Mouse (Mus musculus): ENCODE measurements at regions not wholly inside any gene's neighbourhood (a gene's known extent, or its start where the extent isn't known, plus 50 kb on each side); places are given as distances from the start of the nearest gene placed in this dataset.

DNA sequence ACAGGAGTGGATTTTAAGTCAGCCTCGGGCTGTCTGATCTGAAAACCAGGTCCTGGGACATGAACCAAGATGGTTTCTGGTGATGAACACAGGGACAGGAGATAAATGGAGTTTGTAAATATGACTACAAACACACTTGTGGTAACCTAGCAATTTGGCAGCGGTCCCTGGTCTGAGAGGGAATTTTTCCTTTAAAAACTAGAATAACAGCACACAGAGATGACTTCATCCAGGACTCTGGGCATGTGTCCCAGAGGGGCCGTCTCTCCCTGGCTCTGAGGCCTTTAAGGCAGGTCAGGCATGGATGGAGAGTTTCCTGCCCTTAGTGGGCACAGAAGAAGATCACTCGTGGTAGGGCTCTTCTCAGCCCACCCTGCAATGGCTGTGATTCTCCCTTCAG lies 192.0 kb upstream of the Unc93a2 start:
- Histone ChIP-seq H3K4me3 (no peak overlapping the region), H3K27ac (replicated peaks) (no peak overlapping the region), H3K36me3 (replicated peaks) (no peaks in the 10 kb centered on the region), H3K4me1 (no peaks in the 10 kb centered on the region), H3K27me3 (replicated peaks; ENCODE audit: low read depth, poor library complexity, severe bottlenecking) (no peaks in the 10 kb centered on the region), H3K9me3 (no peaks in the 10 kb centered on the region)
- DNase-seq (ENCODE audit: low spot score) = no peak
- WGBS = 87% methylated on average over 4 of the region's 4 CpGs

DNA sequence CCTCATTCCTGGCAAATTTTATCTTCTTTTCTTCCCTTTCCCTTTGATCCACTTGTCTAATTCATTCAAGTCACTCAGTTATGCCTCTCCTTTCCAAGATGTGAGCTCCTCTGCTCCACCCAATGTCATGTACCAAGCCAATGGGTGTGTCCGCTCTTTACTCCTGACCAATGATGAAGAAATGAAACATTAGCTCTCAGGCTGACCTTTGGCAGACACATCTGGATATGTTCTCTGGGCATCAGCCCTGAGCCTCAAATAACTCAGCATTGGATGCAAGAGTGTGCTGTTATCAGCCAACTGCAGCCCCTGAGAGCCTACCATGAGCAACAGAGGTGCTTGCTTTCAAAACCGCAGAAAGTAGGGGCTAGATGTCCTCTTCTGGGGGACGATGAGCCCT lies 186.2 kb upstream of the Unc93a2 start:
- no peak for DNase-seq (ENCODE audit: low spot score)
- 90% methylated on average over 3 of the region's 3 CpGs for WGBS
- no peak overlapping the region for H3K27ac ChIP-seq (replicated peaks)
- no peaks in the 10 kb centered on the region for H3K36me3 ChIP-seq (replicated peaks)
- H3K4me1 ChIP-seq = peaks cover 4% of the 10 kb centered on the region; the same call in 1 of the 2 replicates
- H3K27me3 ChIP-seq (replicated peaks; ENCODE audit: low read depth, poor library complexity, severe bottlenecking) = no peaks in the 10 kb centered on the region
- H3K4me3 ChIP-seq = no peak overlapping the region
- H3K9me3 ChIP-seq = no peaks in the 10 kb centered on the region

DNA sequence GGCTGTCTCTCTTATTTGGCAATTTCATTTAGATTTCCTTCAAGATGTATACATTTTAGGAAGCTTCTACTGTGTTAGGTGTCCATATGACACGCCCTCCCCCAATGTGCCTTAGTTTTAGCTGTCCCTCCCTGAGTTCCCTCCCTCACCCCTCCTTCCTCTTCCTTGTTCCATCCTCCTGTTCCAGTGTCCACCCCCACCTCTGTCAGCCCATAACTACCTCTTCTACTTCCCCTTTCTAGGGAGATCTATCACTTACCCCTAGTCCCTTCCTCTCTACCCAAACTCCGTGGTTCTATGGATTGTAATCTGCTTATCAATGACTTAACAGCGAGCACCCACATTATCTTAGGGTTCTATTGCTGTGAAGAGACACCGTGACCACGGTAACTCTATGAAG lies 183.2 kb upstream of the Unc93a2 start:
- Histone ChIP-seq H3K9me3 (no peaks in the 10 kb centered on the region), H3K27ac (replicated peaks) (no peak overlapping the region), H3K36me3 (replicated peaks) (no peaks in the 10 kb centered on the region), H3K4me3 (no peak overlapping the region), H3K27me3 (replicated peaks; ENCODE audit: low read depth, poor library complexity, severe bottlenecking) (no peaks in the 10 kb centered on the region), H3K4me1 (peaks cover 4% of the 10 kb centered on the region; the same call in 1 of the 2 replicates)
- no peak for DNase-seq (ENCODE audit: low spot score)
- 87% methylated on average over 5 of the region's 5 CpGs for WGBS

DNA sequence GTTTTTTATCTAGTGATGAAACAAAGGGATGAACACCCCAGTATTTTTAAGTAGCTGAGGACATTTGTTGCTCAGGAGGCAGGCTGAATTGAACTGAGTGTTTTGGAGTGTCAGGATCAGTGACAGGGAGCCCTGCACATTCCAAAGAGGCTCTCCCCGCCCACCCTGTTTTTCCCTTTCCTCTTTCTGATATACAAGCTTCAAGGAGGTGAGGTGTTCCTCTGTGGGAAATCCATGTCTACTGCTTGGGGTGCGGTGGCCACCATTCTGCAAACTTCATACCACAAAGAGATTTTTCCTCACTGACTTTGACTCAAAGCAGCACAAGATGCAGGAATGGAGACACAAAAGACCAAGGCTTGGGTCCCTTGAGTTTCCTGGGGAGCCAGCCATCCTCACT lies 180.5 kb upstream of the Unc93a2 start:
- Histone ChIP-seq H3K9me3 (no peaks in the 10 kb centered on the region), H3K27me3 (replicated peaks; ENCODE audit: low read depth, poor library complexity, severe bottlenecking) (no peaks in the 10 kb centered on the region), H3K4me3 (no peak overlapping the region), H3K27ac (replicated peaks) (no peak overlapping the region), H3K4me1 (no peaks in the 10 kb centered on the region), H3K36me3 (replicated peaks) (no peaks in the 10 kb centered on the region)
- no peak for DNase-seq (ENCODE audit: low spot score)
- WGBS = 73% methylated on average over 2 of the region's 2 CpGs

DNA sequence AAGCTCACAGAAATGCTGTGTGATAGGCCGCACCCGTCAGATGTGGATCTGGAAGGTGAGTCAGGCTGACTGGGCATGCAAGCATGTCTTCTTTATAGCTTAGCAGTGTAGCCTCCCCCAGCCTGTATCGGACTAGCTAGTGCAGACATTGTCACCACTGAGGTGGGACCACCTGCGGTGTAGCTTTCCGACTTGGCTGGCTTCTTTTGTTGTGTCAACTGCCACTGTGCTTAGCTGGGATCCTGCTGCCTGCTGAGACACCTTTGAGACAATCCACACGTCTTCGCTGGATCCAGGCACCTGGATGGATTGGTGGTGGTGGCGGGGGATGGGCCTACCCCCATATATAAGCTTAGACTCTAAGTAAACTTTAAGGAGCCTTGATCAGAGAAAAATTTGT lies 177.7 kb upstream of the Unc93a2 start:
- no peaks in the 10 kb centered on the region for H3K27me3 ChIP-seq (replicated peaks; ENCODE audit: low read depth, poor library complexity, severe bottlenecking)
- H3K27ac ChIP-seq (replicated peaks) = no peak overlapping the region
- no peak overlapping the region for H3K4me3 ChIP-seq
- H3K36me3 ChIP-seq (replicated peaks) = no peaks in the 10 kb centered on the region
- no peak for DNase-seq (ENCODE audit: low spot score)
- 27% methylated on average over 8 of the region's 8 CpGs for WGBS
- no peaks in the 10 kb centered on the region for H3K4me1 ChIP-seq
- no peaks in the 10 kb centered on the region for H3K9me3 ChIP-seq

DNA sequence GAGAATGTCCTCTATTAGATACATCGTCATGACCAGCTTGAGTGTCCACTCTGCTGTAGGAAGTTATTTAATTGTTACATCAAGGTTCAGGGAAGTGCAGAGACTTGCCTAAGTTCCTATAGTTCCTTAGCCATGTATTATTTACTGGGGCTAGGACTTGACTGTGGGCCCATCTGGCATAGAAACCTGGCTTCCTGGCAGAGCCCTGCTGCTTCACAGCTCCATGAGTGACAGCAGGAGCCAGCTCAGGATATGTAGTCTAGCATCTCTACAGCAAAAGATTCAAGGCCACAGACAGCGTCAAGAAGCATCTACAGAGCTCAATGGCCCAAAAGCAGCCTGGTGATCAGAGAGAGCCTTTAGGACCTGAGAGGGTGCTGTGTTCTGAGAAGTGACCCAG lies 163.2 kb upstream of the Unc93a2 start:
- no peaks in the 10 kb centered on the region for H3K4me1 ChIP-seq
- WGBS = 97% methylated on average over 2 of the region's 2 CpGs
- DNase-seq (ENCODE audit: low spot score) = no peak
- no peaks in the 10 kb centered on the region for H3K27me3 ChIP-seq (replicated peaks; ENCODE audit: low read depth, poor library complexity, severe bottlenecking)
- no peak overlapping the region for H3K27ac ChIP-seq (replicated peaks)
- H3K4me3 ChIP-seq = no peak overlapping the region
- H3K36me3 ChIP-seq (replicated peaks) = no peaks in the 10 kb centered on the region
- H3K9me3 ChIP-seq = no peaks in the 10 kb centered on the region

DNA sequence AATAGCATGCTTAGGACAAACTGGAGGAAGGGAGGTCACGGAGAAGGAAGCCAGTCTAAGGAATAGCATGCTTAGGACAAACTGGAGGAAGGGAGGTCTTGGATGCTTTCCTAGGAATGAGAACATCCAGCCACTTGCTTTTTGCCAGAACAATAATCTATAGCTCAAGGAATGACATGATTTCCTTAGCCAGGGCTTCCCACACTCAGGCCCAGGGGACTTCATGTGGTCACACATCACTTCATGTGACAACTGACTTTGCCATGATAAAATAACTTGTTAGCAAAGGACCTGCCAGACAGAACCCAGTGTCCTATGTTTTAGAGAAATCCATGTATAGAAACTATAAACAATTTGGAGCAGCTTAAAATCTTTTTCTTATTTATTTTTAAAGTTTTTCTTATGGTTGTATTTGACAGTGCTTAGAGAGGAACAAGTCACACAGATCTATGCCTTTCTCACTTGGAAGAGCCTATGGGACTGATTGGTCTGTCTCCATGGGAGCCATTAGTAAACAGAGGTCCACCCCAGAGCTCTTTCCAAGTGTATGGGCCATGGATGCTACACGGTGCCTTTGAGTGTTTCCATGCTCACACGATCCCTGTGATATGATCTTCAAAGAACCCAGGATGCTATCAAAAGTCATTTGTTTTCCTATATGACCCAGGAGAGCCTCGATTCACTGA lies 153.3 kb upstream of the Unc93a2 start:
- no peak for DNase-seq (ENCODE audit: low spot score)
- Histone ChIP-seq H3K27ac (replicated peaks) (no peak overlapping the region), H3K27me3 (replicated peaks; ENCODE audit: low read depth, poor library complexity, severe bottlenecking) (no peaks in the 10 kb centered on the region), H3K4me1 (peaks cover 10% of the 10 kb centered on the region), H3K9me3 (peaks cover 2% of the 10 kb centered on the region; the same call in 1 of the 2 replicates), H3K36me3 (replicated peaks) (no peaks in the 10 kb centered on the region), H3K4me3 (no peak overlapping the region)
- 82% methylated on average over 4 of the region's 4 CpGs for WGBS

DNA sequence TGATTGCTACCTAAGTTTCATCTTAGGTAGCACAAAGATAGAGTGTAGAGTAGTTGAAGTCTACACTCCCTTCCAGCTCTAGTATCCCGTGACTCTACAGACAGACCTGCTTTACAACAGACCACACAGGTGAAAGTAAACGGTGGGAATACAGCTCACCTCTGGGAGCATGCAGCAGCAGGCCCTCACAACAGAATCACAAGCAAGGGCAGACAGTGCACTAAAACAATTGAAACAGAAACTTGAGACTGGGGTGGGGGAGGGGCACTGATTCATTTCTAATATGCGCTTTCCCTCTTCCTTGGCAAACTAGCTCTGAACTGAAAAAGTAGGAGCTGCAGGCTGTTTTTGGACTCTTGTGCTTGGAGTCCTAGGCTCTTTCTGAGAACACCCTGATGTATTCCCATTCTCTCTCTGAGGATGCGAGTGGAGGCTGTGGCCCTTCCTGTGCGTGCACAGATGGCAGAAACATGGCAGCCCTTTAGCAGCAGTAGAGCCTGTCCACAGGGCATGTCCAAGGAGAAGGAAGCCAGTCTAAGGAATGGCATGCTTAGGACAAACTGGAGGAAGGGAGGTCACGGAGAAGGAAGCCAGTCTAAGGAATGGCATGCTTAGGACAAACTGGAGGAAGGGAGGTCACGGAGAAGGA lies 152.5 kb upstream of the Unc93a2 start:
- H3K9me3 ChIP-seq = peaks cover 2% of the 10 kb centered on the region; the same call in 1 of the 2 replicates
- no peaks in the 10 kb centered on the region for H3K27me3 ChIP-seq (replicated peaks; ENCODE audit: low read depth, poor library complexity, severe bottlenecking)
- DNase-seq (ENCODE audit: low spot score) = peak; percentile 55
- H3K4me3 ChIP-seq = no peak overlapping the region
- peaks cover 10% of the 10 kb centered on the region for H3K4me1 ChIP-seq
- 66% methylated on average over 7 of the region's 7 CpGs for WGBS
- peak overlapping the region; percentile 67 for H3K27ac ChIP-seq (replicated peaks)
- H3K36me3 ChIP-seq (replicated peaks) = no peaks in the 10 kb centered on the region

DNA sequence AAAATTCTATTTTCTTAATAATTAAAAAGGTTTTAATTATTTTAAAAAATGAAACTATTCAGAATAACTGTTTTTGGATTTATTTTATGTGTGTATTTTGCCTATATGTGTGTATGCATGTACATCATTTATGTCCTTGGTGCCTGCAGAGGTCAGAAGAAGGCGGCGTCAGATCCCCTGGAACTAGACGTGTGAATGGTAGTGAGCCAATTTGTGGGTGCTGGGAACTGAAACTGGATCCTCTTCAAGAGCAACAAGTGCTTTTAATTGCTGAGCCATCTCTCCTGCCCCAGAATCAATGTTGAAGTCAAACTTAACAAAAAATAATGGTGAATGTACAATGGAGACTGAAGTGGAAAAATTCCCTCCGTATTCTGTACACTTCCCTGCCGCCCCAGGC lies 151.9 kb upstream of the Unc93a2 start:
- DNase-seq (ENCODE audit: low spot score) = no peak
- Histone ChIP-seq H3K27ac (replicated peaks) (no peak overlapping the region), H3K36me3 (replicated peaks) (no peaks in the 10 kb centered on the region), H3K4me1 (peaks cover 10% of the 10 kb centered on the region), H3K4me3 (no peak overlapping the region), H3K27me3 (replicated peaks; ENCODE audit: low read depth, poor library complexity, severe bottlenecking) (no peaks in the 10 kb centered on the region), H3K9me3 (peaks cover 2% of the 10 kb centered on the region; the same call in 1 of the 2 replicates)
- WGBS = 85% methylated on average over 5 of the region's 5 CpGs

DNA sequence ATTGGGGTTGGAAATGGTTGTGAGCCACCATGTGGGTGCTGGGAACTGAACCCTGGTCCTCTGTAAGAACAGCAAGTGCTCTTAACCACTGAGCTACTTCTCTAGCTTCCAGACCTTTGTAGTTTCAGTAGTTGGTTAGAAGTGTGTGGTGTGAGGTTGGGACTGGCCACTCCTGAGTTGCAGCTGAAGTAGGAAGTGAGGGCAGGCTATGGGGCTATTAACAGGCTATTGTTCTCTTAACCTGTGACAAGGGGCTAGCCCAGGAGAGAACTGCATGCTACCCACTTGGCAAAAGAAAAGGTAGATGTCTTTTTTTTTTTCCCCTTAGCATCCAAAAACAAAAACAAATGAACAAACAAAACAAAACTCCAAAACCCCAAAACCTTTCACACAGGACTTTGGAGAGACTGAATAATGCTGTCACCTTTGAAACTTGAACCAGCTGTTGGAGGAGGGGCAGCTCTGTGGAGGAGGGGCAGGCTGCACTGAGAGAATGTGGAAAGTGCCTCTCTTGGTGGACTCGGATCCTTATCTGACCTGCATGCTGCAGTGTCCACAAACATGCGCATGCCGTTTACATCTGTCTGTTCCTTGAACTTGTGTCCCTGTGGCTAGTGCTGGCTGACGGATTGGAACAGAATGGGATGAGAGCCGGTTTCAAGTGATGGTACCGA lies 149.3 kb upstream of the Unc93a2 start:
- H3K27ac ChIP-seq (replicated peaks) = no peak overlapping the region
- WGBS = 89% methylated on average over 6 of the region's 6 CpGs
- H3K27me3 ChIP-seq (replicated peaks; ENCODE audit: low read depth, poor library complexity, severe bottlenecking) = no peaks in the 10 kb centered on the region

DNA sequence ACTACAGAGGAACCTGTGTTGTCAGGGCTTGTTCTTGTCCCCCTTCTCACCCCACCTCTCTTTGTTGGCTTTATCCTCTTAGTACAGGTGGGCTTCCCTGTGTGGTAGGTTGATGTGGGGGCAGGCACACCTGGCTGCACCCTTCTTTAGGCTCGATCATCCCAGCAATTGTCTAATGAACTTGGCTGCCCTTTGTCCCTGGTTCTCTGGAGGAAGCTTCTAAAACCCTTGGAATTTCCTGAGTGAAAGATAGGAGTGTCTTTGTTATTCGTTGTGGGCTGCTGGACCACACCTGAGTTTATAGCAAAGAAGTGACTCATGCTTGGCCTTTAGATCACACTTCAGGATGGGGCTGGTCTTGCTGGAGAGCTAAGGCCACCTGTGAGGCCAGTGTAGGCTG lies 148.3 kb upstream of the Unc93a2 start:
- Histone ChIP-seq H3K36me3 (replicated peaks) (no peaks in the 10 kb centered on the region), H3K27me3 (replicated peaks; ENCODE audit: low read depth, poor library complexity, severe bottlenecking) (no peaks in the 10 kb centered on the region), H3K4me3 (no peak overlapping the region), H3K9me3 (no peaks in the 10 kb centered on the region; the same call in 1 of the 2 replicates), H3K27ac (replicated peaks) (no peak overlapping the region), H3K4me1 (peaks cover 16% of the 10 kb centered on the region)
- 61% methylated on average over 2 of the region's 2 CpGs for whole genome bisulfite sequencing
- no peak for DNase-seq (ENCODE audit: low spot score)

More for the DNA sequence above, 149.3 kb upstream of the Unc93a2 start:
- Histone ChIP-seq H3K4me3 (no peak overlapping the region), H3K4me1 (peaks cover 11% of the 10 kb centered on the region), H3K9me3 (no peaks in the 10 kb centered on the region; the same call in 1 of the 2 replicates), H3K36me3 (replicated peaks) (no peaks in the 10 kb centered on the region)
- no peak for DNase-seq (ENCODE audit: low spot score)

DNA sequence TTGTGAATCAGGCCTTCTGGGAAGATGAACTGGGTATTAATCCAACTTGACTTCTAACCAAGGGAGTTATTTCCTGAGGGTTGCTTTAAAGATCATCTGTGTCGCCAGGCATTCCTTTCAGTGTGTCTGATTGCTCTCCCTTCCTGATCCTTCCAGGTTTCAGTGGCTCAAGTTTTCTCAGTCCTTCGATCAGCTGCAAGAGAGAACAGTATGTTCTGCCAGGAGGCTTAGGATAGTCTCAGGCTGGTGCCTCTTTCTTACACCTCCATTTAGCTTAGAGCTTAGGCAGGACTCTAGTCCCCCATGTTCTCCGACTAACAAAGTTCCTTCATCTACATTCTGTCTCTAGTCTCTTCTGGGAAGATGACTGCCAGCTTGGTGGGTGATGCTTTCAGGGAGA lies 147.4 kb upstream of the Unc93a2 start:
- Histone ChIP-seq H3K4me3 (no peak overlapping the region), H3K27me3 (replicated peaks; ENCODE audit: low read depth, poor library complexity, severe bottlenecking) (no peaks in the 10 kb centered on the region), H3K9me3 (no peaks in the 10 kb centered on the region; the same call in 1 of the 2 replicates), H3K4me1 (peaks cover 11% of the 10 kb centered on the region), H3K27ac (replicated peaks) (no peak overlapping the region), H3K36me3 (replicated peaks) (no peaks in the 10 kb centered on the region)
- no peak for DNase-seq (ENCODE audit: low spot score)
- WGBS = 89% methylated on average over 3 of the region's 3 CpGs

DNA sequence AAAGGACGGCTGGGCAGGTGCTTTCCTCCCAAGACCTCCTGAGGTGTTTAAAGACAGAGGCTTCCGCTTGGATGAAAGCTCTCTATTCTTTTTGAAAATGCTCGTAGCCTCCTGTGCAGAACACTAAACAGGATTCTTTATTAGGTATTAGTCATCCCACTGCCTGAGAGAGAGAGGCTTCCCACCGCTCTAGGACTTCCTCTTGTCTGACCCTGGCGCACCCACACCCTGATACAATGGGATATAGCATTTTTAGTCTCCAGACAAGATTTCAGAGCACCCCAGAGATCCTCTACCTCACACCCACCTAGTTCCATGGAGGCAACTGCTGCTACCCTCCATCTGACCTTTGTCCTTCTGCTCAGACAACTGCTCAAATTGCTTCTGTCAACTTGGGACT lies 144.0 kb upstream of the Unc93a2 start:
- Histone ChIP-seq H3K27ac (replicated peaks) (no peak overlapping the region), H3K4me3 (no peak overlapping the region), H3K27me3 (replicated peaks; ENCODE audit: low read depth, poor library complexity, severe bottlenecking) (no peaks in the 10 kb centered on the region), H3K36me3 (replicated peaks) (no peaks in the 10 kb centered on the region), H3K9me3 (no peaks in the 10 kb centered on the region; the same call in 1 of the 2 replicates), H3K4me1 (peaks cover 6% of the 10 kb centered on the region)
- 49% methylated on average over 5 of the region's 5 CpGs for WGBS
- DNase-seq (ENCODE audit: low spot score) = no peak
